In the genomic region with DNA sequence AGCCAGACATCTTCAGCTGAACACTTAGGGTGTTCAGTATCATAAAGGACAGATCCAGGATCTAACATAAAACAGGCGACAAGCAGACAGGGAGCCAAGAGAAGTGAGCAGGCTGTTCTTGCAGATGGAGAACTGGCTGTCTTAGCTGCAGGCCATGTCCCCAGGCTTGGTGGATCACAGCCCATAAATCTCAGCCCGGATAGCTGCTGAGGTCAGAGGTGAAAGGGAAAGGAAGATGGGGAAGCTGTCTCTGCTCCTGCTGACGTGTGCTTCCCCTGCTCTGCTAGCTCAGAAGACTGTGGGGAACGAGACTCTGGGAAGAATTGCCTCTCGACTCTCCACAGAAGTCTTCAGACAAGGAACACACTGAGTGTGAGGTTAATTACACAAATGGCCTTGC, we compare ENCODE assay signal across 10 mouse cellular contexts.
DNase-seq lines count a peak whose midpoint lies in the region; ATAC-seq and TF ChIP-seq lines count a peak whose summit lies in the region.
"Had no signal": no experiment of that assay in that cellular context is flagged by ENCODE, and none has a peak within 500 bp of the region (broad histone marks: within the 10 kb centered on the region; RNA-seq: fewer than 3 reads in every experiment).

No protein-coding gene starts in this region.

- TF ChIP-seq EP300 in stomach, postnatal 0 days (optimal IDR thresholded peaks at IDR 0.05) = no peak

- no peak overlapping the region for H3K4me3 ChIP-seq in liver, embryonic 11.5 days (ENCODE audit: low read depth, low read length)
- no peak overlapping the region for H3K4me3 ChIP-seq in liver, embryonic 12.5 days
- no peak overlapping the region for H3K4me3 ChIP-seq in liver, embryonic 16.5 days (ENCODE audit: low read depth, low read length)
- H3K4me3 ChIP-seq in stomach, postnatal 0 days (ENCODE audit: low read depth, low read length) = no peak overlapping the region
- H3K4me3 ChIP-seq: hindbrain, embryonic 13.5 days; limb, embryonic 12.5 days had no signal

- no peak for TF ChIP-seq CTCF in stomach, postnatal 0 days (IDR thresholded peaks at IDR 0.05; ENCODE audit: low read depth)

- H3K4me2 ChIP-seq in liver, embryonic 11.5 days = no peak overlapping the region
- H3K4me2 ChIP-seq in liver, embryonic 12.5 days = no peak overlapping the region
- H3K4me2 ChIP-seq in liver, embryonic 16.5 days (ENCODE audit: low read depth, low read length) = no peak overlapping the region
- H3K4me2 ChIP-seq in stomach, postnatal 0 days (replicated peaks; ENCODE audit: low read depth) = no peak overlapping the region
- H3K4me2 ChIP-seq: hindbrain, embryonic 13.5 days; limb, embryonic 12.5 days had no signal

- peak overlapping the region; percentile 21 for H3K27ac ChIP-seq in liver, embryonic 11.5 days (ENCODE audit: low read depth, low read length)
- no peak overlapping the region for H3K27ac ChIP-seq in liver, embryonic 12.5 days
- H3K27ac ChIP-seq in liver, embryonic 16.5 days (ENCODE audit: low read length) = 0 out of 2 replicates have a peak overlapping the region, but pooled peaks have one; percentile 7
- H3K27ac ChIP-seq in stomach, postnatal 0 days (replicated peaks) = no peak overlapping the region
- H3K27ac ChIP-seq: hindbrain, embryonic 13.5 days; limb, embryonic 12.5 days had no signal

- 0 out of 2 replicates have a peak, but pooled peaks have one; percentile 31 for ATAC-seq in liver, embryonic 11.5 days (replicated peaks; ENCODE audit: low FRiP score)
- ATAC-seq in liver, embryonic 12.5 days = no peak
- peak; percentile 16; the same call in 1 of the 2 replicates for ATAC-seq in liver, embryonic 16.5 days (ENCODE audit: low read depth)
- ATAC-seq in stomach, postnatal 0 days (ENCODE audit: low FRiP score, low TSS enrichment) = 0 out of 2 replicates have a peak, but pooled peaks have one; percentile 51
- no peak for ATAC-seq in megakaryocyte progenitor cell, adult 5-6 weeks (replicated peaks; ENCODE audit: poor library complexity)

- WGBS in liver, embryonic 11.5 days = 32% methylated on average over 5 of the region's 5 CpGs
- WGBS in liver, embryonic 12.5 days (ENCODE audit: insufficient replicate concordance) = 32% methylated on average over 5 of the region's 5 CpGs
- 18% methylated on average over 5 of the region's 5 CpGs for WGBS in liver, embryonic 16.5 days (ENCODE audit: insufficient replicate concordance)
- WGBS in stomach, postnatal 0 days = 25% methylated on average over 5 of the region's 5 CpGs

- DNase-seq in liver, embryonic 11.5 days (ENCODE audit: low spot score) = no peak
- peak; percentile 20 for DNase-seq in kidney, adult 18-20 months
- no peak for DNase-seq in stomach, postnatal 0 days (ENCODE audit: low spot score)
- no peak for DNase-seq in frontal cortex, postnatal 14 days (ENCODE audit: low spot score in 2 of 2)
- no peak for DNase-seq in Muller cell, postnatal 12 days (ENCODE audit: inconsistent ontology term)

- no peaks in the 10 kb centered on the region for H3K9me3 ChIP-seq in liver, embryonic 11.5 days (ENCODE audit: control insufficient read depth, low read length)
- H3K9me3 ChIP-seq in liver, embryonic 12.5 days (replicated peaks) = no peaks in the 10 kb centered on the region
- no peaks in the 10 kb centered on the region for H3K9me3 ChIP-seq in liver, embryonic 16.5 days (replicated peaks; ENCODE audit: control insufficient read depth, low read length)
- H3K9me3 ChIP-seq in stomach, postnatal 0 days (ENCODE audit: control insufficient read depth, low read length) = no peaks in the 10 kb centered on the region
- H3K9me3 ChIP-seq: hindbrain, embryonic 13.5 days; limb, embryonic 12.5 days had no signal

- no peak overlapping the region for H3K9ac ChIP-seq in liver, embryonic 11.5 days (ENCODE audit: low read depth, low read length)
- H3K9ac ChIP-seq in liver, embryonic 12.5 days = no peak overlapping the region
- no peak overlapping the region for H3K9ac ChIP-seq in liver, embryonic 16.5 days (ENCODE audit: low read depth, low read length)
- H3K9ac ChIP-seq in stomach, postnatal 0 days (ENCODE audit: low read length) = no peak overlapping the region
- H3K9ac ChIP-seq: hindbrain, embryonic 13.5 days; limb, embryonic 12.5 days had no signal

- H3K27me3 ChIP-seq in liver, embryonic 11.5 days (replicated peaks; ENCODE audit: control insufficient read depth, insufficient read depth, low read length) = no peaks in the 10 kb centered on the region
- H3K27me3 ChIP-seq in liver, embryonic 12.5 days (replicated peaks) = no peaks in the 10 kb centered on the region
- no peaks in the 10 kb centered on the region for H3K27me3 ChIP-seq in liver, embryonic 16.5 days (ENCODE audit: control insufficient read depth, insufficient read depth, low read depth, low read length)
- no peaks in the 10 kb centered on the region for H3K27me3 ChIP-seq in stomach, postnatal 0 days (ENCODE audit: control insufficient read depth, insufficient read depth, low read length)
- H3K27me3 ChIP-seq: hindbrain, embryonic 13.5 days; limb, embryonic 12.5 days had no signal

- H3K36me3 ChIP-seq in liver, embryonic 11.5 days (ENCODE audit: control insufficient read depth, insufficient read depth, low read length) = no peaks in the 10 kb centered on the region
- H3K36me3 ChIP-seq in liver, embryonic 12.5 days = no peaks in the 10 kb centered on the region
- H3K36me3 ChIP-seq in liver, embryonic 16.5 days (ENCODE audit: control insufficient read depth, insufficient read depth) = no peaks in the 10 kb centered on the region
- no peaks in the 10 kb centered on the region for H3K36me3 ChIP-seq in stomach, postnatal 0 days (ENCODE audit: control insufficient read depth, insufficient read depth, low read length)
- H3K36me3 ChIP-seq: hindbrain, embryonic 13.5 days; limb, embryonic 12.5 days had no signal

- H3K4me1 ChIP-seq in liver, embryonic 11.5 days (replicated peaks; ENCODE audit: control insufficient read depth, insufficient read depth, low read length) = 0 out of 2 replicates have a peak, but pooled peaks cover 2% of the 10 kb centered on the region
- no peaks in the 10 kb centered on the region; the same call in 1 of the 2 replicates for H3K4me1 ChIP-seq in liver, embryonic 12.5 days
- no peaks in the 10 kb centered on the region for H3K4me1 ChIP-seq in liver, embryonic 16.5 days (ENCODE audit: control insufficient read depth, low read depth, low read length)
- H3K4me1 ChIP-seq in stomach, postnatal 0 days (replicated peaks; ENCODE audit: control insufficient read depth, insufficient read depth) = no peaks in the 10 kb centered on the region

Comparison
In these comparisons a context has a peak if more than half of its experiments do, and no peak if none do; other contexts are left out.
1. ATAC-seq: peak in liver, embryonic 11.5 days (single experiment), liver, embryonic 16.5 days (single experiment) and stomach, postnatal 0 days (single experiment); none in liver, embryonic 12.5 days (single experiment) and megakaryocyte progenitor cell, adult 5-6 weeks (single experiment).
2. H3K27ac ChIP-seq: peak in liver, embryonic 11.5 days (single experiment) and liver, embryonic 16.5 days (single experiment); none in liver, embryonic 12.5 days (single experiment) and stomach, postnatal 0 days (single experiment).